Mouse (Mus musculus): Measurements from ENCODE around the gene Efcab9.

Efcab9 gene

GRCm38 (mm10) chr11:32555103-32555689 is 23.3 kb upstream of the Efcab9 start:
- no peak for DNase-seq

GRCm38 (mm10) chr11:32554141-32555091 is 22.5 kb upstream of the Efcab9 start:
- DNase-seq: no peak

GRCm38 (mm10) chr11:32553311-32554140 is 21.6 kb upstream of the Efcab9 start:
- DNase-seq: no peak

DNA sequence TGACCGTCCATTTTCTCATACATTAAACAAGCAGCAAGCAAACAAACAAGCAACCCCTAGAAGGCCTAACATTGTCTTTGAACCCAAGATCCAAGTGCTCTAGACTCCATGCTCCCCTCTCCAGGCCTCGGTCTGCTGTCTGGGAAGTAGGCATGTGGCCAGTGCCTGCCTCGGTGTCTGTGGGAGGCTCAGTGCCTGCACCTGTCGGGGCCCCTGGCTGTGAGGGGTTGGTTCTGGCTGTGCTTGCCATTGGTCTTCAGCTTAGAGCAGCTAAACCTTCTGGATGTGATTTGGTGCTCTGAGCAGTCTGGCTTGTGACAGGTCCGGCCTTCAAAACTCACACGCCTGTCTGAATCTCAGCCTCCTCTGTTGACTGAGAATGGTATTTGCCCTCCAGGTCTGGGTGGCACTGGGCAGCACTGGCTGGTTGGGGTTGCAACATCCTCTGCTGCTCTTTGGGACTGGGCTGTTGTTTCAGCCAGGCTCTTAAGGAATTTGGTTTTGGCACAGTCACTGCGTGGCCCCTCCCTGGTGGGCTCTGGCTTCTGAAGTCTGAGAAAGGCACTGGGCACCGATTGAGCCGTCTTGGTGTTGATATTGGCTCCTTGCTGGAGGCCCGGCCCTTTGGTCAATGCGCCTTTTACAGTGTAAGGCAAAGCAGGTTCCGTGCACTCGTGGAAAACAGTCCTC is 20.7 kb upstream of the Efcab9 start:
- peak; percentile 49 to 63 for DNase-seq

GRCm38 (mm10) chr11:32551579-32552297 is 19.9 kb upstream of the Efcab9 start:
- DNase-seq: no peak

DNA sequence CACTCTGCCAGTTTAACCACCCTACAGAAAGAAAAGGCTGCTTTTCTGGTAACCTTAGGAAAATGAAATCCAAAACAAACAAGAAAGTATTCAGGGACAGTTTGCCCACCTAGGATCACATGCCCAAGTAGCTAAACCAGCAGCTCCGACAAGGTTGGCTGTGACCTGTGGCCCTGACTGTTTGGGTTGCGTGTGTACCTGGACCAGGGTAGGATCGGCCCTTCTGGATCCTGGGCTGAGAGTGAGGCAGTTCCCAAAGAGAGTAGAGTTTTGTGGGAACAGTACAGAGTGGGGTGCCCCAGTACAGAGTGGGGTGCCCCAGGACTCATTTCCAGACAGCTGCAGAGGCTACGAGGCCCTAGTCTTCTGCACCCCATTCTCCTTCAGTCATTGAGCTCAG is 19.2 kb upstream of the Efcab9 start:
- no peak for DNase-seq

DNA sequence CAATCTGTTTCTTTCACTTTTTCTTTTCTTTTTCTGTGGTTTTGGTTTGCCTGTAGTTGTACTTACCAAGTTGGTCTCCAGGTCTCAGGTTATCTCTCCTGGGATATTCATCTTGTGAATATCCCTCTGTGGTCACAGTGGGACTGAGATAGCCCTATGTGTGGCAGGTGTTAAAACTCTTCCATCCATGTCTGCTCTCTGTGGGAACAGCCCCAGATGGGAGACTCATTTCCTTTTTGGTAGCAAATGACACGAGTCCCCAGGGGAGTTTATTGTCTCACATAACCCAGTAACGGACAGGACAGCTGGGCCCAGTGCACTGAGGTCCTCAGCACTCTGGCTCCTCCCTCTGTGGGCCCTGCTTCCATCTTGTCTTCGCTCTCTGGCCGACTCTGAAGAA is 18.2 kb upstream of the Efcab9 start:
- DNase-seq: no peak

DNA sequence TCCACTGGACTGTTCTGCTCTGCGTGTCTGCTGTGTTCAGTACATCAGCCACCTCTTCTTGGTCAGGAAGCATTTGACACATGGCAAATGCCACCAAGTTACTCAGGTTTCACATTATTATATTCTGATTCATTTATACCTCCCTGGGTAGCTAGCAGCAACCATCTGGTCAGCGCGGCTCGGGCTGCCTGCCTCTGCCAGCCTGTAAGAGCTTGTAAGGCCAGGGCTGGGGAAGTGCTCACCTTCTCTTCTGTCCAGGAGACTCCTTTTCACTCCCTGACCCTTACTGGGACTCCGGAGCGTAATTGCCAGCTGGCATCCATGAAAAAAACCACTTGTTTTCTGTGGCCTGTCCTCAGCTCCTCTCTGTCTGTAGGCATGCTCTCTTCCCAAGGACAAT is 17.4 kb upstream of the Efcab9 start:
- no peak for DNase-seq

GRCm38 (mm10) chr11:32548240-32548639 is 16.4 kb upstream of the Efcab9 start:
- no peak for DNase-seq

DNA sequence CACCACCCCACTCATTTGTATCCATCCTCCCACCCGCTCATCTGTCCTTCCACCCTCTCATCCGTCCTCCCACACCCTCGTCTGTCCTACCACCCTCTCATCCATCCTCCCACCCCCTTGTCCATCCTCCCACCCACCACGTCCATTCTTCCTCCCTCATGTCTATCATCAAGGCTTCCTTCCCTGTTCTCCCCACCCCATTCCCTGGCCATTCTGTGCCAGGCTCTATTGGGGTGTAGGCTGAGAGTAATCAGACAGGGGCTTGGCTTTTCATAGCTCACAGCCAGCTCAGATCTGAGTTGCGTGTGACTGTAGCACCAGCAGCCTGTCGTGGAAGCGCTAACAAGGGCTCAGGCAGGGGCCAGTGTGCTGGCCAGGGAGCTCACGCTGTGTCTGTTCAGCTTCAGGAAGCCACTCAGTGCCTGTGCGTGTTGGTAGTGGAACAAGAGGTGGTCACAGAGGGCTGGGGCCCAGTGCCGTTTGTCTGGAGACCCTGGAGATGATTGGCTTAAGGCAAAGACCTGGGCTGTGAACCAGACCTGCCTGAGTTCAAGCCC is 15.6 kb upstream of the Efcab9 start:
- DNase-seq: no peak

DNA sequence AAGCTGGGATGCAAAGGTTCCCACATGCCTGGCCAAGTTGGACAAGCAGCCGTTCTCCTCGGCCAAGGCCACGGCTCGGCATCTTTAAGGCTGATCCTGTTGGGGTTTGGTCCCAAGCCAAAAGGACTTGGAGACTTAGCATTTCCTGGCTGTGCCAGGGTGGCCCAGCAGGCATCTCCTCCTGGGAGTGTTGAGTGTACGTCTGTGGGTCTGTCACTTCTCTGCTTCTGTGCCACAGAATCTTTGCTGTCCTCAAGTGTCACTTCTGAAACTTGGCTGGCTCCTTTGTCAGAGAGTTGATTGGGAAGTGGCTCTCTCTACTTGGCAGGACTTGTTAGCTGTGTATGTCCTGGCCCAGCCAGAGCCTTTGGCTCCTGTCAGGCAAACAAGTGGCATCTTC is 14.6 kb upstream of the Efcab9 start:
- DNase-seq: no peak

DNA sequence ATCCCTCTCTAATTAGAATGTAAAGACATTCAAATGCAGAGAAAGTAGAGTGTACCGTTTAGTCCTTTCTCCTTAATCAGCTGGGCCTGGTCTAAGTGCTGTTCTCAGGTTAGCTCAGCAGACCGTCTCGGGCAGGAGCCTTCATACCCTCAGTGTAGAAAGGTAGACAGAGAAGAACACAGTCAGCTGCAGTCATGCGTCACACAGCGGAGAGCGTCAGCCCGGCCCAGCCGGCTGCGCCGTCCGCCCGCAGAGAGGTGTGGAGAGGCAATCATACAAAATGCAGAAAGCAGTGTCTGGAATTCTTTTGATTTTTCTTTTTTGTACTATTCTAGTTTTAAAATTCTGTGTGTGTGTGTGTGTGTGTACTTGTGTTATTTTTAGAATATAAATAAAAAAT is 13.7 kb upstream of the Efcab9 start:
- no peak for DNase-seq

GRCm38 (mm10) chr11:32544497-32544896 is 12.6 kb upstream of the Efcab9 start:
- no peak for DNase-seq

- DNase-seq: no peak
These were observed 12.2 kb upstream of the Efcab9 start for GRCm38 (mm10) chr11:32544041-32544440.

DNA sequence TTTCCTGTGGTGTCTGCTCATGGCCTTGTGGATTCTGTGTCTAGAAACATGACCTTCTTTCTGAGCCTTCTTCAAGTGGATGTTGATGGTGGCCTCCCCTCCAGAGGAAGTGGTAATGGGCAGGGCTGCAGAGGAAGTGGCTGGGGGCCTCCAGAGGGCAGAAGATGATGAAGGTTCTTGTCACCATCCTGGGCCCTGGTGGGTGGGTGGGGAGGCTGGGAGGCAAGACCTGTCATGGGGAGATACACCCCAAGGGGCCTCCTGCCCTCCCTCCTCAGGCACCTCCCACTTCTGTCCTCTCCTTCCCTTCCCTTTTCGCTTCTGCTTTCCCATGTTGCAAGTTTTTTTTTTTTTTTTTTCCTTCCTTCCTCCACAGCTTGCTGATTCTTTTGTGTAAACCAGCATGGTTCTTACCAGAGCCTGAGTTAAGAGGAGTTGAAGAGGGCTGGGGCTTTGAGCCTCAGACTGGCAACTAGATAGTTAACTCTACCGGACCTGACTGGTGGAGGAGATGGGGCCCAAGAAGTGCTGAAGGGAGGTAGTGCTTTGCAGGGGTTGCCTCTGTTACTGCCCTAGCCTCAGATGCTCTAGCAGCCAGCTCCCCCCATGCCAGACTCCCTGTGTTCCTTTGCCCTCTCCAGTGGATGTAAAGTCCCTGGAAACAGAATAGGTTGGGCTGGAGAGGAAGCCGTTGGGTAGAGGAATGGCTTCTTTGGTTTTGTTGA is 11.0 kb upstream of the Efcab9 start:
- DNase-seq: no peak

DNA sequence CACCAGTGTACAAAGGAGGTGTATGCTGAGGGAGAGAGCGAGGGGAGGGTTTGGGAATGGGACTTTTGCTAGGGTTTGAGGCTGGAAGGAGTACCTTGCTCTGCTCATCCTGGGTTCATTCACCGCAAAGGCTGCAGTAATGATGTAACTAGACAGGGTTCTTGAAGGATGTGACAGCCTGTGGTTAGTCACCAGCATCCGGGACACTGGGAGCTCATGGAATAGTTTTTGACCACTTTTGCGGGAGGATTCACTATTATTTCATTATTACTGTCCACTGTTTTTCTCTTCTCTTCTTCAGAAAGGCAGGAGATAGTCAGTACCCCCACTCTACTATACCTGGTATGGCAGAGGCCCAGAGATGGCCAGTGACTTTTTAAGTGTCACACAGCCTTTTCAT is 10.3 kb upstream of the Efcab9 start:
- no peak for DNase-seq

- no peak for DNase-seq
These were observed 8.6 kb upstream of the Efcab9 start for GRCm38 (mm10) chr11:32540463-32540862.

- no peak for DNase-seq
These were observed 7.8 kb upstream of the Efcab9 start for GRCm38 (mm10) chr11:32539717-32540116.

DNA sequence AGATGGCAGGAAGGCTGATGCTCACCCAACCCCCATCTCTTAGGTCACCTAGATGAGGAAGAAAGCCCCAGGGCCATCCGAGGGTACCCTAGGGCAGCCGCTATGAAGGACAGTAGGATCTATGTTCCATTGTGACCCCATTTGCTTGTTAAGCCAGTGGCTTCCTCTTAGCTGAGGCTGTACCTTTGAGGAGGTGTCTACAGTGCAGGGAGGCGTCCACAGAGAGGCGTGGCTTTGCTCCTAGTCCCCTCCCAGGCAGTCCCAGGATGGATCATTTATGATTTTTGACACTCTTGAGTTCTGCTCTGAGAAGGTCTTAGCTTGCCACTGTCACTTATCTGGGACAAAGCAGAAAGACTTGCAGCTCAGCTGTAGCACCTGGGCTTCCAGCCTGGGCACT is 7.0 kb upstream of the Efcab9 start:
- DNase-seq: no peak

DNA sequence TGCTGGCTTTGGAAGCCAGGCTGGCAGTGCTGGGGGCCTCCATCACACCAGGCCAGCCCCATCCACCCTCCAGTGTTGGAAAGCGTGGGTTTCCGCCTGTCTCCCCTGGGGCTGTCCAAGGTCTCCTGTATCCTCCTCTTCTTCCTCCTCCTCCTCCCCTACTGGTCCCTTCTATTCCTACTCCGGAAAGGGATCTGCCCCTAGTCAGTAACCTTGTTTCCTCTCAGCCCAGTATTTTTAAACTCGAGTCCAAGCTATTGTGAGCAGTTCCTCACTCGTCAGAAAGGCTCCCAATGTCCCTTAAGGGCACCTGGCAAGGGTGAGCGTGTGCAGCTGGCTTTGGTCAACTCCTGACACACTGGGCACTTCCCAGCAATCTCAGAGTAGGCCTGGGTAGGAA is 6.6 kb upstream of the Efcab9 start:
- DNase-seq: peak in 1 of 2 experiments; percentile 63

- DNase-seq: no peak
These were observed 5.1 kb upstream of the Efcab9 start for GRCm38 (mm10) chr11:32536954-32537353.
